Mouse (Mus musculus) urinary bladder, postnatal 25 days (tissue): ENCODE data around the gene Rps25.
"Not testable (repeated sequence)": the region's sequence is repeated elsewhere in the genome, so short reads cannot be mapped to it uniquely, and the experiment has no call there.

Experiments used
- DNase-seq: peaks from one replicate; pipeline ENCODE4 v3.0.0; 2022; ENCODE audit warnings: low spot score

The Rps25 gene

DNA sequence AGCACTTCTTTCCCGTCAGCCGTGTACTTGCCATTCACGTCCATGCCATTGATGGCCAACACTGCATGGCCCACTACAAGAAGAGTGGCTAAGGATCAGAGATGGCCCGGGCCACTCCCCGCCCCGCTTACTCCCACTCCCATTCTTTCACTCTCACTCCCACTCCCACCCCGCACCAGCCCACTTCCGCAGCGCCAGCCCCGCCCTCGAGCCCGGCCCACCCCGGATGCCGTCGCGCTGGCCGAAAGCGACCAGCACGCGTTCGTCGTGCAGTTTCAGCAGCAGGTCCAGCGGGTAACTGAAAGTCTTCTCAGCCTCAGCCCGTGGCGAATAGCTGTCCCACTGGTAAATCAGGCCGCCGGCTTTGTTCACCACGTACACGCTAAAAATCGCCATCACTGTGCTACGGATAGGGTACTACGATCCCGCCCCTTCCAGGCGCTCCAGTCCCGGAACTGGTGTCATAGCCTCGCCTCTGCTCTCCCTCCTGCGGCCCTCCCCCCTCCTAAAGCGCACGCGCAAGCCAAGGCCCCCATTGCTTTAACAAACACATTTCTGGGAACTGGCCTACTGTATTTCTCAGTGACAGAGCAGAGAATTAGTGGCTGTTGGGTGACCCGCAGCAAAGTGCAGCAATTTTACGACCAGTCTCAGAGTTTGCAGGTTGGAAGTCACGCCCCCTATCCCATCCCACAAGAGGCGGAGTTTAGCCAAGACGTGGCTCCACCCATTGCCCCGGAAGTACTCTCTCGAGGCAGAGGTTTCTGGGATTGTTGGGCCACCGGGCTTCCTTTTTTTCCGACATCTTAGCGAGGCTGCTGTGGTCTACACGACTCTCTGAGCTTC is at the start of gene Rps25, which contains the start of gene Trappc4:
TSS of gene Rps25 (plus strand) at position 234 of the 846 bp plus-strand sequence.
TSS of gene Trappc4 (minus strand) at position 695 of the 846 bp plus-strand sequence.
- peak; percentile 90 for DNase-seq

DNA sequence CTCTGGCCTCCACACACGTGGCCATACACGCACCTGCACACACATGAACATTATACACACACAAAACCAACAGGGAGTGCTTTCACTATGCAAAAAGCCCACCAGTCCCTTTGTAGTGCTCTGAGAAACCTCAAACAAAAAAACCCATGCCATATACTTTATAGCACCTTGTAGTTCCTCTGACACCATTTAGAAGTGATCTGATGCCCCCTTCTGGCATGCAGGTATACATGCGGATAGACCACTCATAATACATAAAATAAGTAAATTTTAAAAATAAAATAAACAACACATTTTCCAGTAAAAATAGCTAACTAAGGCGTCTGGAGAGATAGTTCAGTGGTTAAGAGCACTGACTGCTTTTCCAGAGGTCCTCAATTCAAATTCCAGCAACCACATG is 49.7 kb upstream of the Rps25 start:
- DNase-seq: no peak

DNA sequence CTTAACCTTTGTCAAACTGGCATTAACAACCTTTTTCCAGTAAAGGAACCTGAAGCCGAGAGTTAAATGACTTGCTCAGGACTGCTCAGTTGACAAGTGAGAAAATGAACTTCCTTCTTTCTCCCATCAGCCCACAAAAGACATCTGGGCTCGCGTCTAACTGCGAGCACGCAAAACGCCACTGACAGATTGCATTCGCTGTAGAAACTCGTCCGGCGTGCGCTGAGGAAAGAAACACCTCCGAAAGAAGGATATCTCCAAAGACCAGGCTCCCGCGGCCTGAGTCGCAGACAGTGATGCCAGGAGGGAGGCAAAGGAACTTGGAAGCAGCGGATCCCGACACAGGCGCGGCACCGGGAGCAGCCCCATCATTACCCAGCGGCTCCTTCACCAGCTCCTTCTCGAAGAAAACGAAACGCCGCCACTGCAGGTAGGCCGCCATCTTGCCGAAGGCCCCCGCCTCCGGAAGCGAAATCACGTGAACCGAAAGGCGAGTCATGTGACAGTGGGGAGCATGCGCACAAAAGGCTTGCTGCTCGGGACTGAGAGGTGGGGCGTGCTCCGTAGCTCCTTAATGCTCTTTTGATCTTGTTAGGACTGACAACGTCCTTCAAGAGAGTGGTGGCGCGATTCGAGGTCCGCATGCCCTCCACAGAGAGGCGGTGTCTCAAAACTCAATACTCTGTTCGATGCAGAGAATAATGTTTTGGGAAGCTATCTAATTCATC is 45.6 kb upstream of the Rps25 start, which contains the start of gene Vps11:
TSS of gene Vps11 (minus strand) at position 481 of the 728 bp plus-strand sequence.
- DNase-seq: peak; percentile 92

DNA sequence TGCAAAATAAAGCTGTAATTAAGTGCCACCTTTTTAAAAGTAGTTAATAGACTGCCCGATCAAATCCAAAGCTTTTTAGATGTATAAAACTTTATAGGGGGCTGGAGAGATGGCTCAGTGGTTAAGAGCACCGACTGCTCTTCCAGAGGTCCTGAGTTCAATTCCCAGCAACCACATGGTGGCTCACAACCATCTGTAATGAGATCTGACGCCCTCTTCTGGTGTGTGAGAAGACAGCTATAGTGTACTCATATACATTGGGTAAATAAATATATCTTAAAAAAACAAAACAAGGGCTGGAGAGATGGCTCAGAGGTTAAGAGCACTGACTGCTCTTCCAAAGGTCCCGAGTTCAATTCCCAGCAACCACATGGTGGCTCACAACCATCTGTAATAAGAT is 45.0 kb upstream of the Rps25 start:
- DNase-seq: not testable (repeated sequence)

DNA sequence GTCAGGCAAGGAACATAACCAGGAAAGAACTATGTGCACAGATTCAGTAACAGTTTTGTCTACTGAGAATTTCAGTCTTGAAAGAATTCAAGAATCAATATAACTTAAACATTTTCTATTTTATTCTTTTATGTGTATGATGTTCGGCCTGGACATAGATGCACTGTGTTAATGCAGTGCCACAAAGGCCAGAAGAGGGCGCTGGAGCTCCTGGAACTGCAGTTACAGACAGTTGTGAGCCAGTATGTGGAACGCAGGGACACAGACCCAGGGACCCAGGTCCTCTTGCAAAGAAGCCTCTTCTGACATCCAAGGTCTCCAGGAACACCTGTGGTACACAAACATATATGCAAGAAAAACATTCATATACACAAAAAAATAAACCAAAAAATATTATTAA is 42.5 kb upstream of the Rps25 start:
- DNase-seq: no peak

DNA sequence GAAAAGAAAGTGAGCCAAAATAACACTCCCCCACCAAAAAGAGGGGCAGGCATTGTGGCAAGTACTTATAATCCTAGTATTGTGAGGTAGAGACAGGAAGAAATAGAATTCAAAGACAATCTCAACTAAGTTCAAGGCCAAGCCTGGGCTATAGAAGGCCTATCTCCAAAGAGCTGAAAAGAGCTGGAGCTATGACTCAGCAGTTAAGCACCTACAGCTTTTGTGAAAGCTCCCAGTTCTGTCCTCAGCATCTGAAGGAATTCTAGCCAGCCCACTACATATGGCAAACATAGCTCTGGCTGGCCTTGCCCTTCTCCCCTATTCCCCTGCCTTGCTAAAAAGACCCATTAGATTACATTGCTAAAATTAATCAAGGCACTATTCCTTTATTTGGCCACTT is 33.6 kb upstream of the Rps25 start:
- DNase-seq: no peak

DNA sequence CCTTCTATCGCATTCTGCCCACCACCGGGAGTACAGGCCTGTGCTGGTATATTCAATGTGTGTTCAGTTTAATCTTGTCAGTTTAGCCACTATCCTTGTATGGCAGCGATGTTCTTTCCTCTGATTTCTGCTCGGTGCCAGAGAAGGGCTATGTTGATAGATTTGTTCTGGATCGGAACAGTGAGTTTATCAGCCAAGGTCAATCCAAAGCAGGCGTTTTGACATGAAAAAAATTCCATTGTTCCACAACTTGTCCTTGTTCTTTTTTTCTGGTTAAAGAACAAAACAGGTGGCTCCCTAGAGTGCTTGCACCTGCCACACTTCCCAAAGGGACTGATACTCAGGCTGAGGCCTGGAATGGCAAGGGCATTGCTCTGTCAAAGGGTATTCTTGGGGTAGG is 30.8 kb upstream of the Rps25 start:
- no peak for DNase-seq

DNA sequence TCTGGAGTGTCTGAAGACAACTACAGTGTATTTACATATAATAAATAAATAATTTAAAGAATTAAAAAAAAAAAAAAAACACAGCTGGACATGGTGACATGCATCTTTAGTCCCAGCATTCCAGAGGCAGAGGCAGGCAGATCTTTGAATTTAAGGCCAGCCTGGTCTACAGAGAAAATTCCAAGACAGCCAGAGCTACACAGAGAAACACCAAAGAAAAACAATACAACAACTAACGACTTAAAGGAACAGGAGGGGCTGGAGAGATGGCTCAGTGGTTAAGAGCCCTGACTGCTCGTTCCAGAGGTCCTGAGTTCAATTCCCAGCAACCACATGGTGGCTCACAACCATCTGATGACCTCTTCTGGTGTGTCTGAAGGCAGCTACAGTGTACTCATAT is 29.6 kb upstream of the Rps25 start:
- DNase-seq: not testable (repeated sequence)

DNA sequence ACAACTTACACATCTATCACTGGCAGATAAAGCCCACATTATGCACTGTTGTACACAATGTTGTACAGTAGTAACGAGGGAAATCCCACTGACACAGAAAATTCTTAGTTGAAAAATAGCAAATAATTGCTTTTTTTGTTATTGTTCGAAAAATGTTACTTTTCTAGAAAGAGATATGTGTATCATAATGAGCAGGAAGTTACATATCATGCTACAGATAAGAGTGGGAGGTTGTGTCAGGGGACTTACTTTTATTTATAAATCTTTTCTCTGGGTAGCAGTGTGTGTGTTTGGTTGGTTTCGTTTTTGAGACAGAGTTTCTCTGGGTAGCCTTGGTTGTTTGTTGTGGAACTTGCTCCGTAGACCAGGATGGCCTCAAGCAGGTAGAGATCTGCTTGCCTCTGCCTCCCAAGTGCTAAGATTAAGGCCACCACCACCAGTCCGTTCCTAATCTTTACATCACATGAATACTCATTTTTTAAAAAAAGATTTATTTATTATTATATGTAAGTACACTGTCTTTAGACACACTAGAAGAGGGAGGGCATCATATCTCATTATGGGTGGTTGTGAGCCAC is 28.7 kb upstream of the Rps25 start:
- no peak for DNase-seq

DNA sequence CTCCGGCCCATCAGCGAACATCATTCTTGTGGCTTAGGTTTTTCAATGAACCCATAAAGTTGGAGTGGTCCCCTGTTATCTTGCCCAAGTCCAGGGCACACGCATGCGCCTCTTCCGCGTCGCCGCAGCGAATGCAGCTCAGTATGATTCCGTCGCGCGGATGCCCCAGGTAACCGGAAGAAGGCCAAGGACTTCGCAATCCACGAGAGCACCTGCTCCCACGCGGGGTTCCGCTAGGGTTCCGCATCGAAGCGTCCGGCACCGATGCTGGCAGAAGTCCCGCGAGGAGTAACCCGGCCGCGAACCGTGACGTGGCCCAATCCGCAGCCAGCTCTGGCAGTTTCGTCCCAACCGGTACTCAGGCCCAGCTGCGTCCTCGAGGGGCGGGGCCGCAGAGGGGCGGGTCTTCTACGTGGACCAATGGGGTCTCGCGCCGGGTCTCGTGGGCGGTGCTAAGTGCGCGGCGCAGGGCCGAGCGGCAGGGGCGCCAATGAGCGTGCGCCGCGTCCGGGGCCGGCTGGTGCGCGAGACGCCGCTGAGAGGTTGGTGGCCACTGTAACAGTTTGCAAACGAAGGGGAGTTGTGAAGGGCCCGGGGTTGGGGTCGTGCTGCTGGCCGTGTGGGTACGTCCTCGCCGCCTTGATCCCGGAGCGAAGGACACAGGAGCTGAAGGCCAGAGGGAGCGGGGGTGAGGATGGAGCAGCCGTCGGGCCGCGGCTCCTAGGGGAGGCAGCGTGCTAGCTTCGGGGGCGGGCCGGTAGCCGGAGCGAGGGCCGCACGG is 27.7 kb upstream of the Rps25 start, which contains the start of gene Hyou1:
TSS of gene Hyou1 (plus strand) at position 437 of the 781 bp plus-strand sequence.
- peak; percentile 99 for DNase-seq

DNA sequence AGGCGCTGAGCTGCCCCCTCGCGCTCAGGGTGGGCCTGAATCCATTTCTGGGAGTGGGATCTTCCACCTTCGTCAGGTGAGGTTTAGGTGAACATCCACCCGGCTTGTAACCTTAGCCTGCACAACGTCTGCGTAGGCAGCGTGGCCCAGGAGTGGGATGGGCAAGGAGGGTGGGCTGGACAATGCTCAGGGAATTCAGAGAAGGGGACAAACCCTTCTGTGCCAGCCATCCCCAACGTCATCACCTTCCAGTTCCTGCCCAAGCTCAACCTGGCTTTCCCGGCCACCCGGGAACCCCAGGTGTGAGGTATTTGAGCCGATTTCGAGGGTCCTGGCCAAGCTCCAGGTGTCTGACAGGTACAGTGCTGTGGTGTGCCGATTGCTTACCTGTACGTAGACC is 27.1 kb upstream of the Rps25 start:
- no peak for DNase-seq

DNA sequence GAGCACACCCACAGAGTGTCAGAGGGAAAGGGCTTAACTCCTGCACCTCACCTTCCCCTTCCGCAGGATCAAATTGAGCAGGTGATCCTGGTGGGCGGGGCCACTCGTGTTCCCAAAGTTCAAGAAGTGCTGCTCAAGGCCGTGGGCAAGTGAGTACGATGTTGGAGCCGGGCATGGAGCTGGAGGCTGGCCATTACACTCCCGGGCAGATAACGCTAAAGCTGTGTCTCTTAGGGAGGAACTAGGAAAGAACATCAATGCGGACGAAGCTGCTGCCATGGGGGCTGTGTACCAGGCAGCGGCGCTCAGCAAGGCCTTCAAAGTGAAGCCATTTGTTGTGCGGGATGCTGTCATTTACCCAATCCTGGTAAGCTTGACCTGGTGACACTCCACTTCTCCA is 22.3 kb upstream of the Rps25 start:
- no peak for DNase-seq

DNA sequence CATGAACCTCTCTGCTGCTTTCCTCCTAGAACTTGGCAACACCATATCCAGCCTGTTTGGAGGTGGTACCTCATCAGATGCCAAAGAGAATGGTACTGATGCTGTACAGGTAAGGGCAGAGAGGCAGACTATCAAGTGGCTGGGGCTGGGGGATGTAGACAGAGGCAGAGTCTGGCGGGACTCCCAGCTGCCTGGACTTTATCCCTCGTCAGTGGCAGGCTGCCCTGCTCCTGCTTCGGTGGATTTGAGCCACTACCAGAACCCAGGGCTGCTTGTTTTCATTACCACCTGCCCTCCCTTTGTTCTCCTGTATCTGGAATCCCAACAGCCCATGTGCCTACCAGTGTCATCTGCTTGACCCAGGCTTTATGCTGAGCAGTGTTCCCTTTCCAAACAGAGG is 19.7 kb upstream of the Rps25 start:
- no peak for DNase-seq

DNA sequence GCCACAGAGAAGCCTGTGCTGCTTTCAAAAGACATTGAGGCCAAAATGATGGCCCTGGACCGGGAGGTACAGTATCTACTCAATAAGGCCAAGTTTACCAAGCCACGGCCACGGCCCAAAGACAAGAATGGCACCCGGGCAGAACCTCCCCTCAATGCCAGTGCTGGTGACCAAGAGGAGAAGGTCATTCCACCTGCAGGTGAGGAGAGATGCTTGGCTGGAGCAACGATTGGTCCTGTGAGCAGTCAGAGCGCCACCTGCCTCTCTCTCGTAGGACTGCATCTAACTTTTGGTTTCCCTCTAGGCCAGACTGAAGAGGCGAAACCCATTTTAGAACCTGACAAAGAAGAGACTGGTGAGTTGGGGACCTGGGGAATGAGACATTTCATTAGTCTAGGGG is 17.7 kb upstream of the Rps25 start:
- peak; percentile 34 for DNase-seq

DNA sequence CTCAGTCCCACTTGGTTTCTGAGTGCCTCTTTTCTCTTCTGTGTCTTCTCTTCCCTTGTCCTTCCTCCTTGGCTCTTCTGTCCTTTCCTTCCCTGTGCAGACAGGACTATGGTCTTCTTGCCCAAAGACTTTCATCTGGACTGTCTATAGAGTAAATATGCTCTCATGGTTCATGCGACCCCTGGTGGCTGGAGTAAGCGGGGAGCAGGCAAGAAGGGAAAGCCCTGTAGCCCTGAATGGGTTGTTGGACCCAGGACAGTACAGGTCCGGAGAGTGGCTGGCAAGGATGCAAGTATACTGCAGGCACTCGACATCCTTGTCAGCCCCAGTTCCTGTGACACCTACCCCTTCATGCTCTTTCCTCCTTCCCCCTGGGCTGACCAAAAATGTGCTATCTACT is 15.5 kb upstream of the Rps25 start:
- DNase-seq: peak; percentile 75

DNA sequence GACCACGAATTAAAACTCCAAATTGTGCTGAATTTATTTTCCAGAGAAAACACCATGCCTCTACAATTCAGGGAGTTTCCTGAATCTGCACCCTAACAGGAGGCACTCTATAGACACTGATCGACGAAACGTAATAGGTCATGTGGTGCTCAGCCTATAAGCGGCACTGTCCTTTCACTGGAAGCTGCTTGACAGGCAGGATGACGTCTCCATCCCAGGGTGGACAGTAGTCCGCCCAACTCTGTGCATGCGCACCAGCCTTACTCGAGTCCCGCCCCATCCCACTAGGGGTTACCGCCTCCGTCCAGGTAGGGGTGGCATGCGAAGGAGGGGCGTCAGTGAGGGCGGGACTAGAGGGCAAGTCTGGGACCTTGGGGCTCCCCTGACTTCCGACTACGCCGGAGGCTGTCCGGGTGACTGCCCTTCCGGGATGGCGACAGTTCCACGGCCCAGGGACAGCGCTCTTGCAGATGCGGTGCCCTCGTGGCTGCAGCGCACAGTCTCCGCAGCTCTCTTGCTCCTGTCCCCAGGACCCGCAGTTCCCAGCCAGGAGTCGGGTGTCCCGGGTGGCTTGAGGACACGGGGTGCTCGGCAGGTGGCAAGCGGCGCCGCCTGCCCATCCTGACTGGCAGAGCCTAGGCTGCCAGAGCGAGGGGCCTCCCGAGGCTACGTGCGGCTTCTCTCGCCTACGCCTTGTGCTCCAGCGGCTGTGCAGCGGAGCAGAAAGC is 10.1 kb upstream of the Rps25 start, which contains the start of gene Slc37a4:
TSS of gene Slc37a4 (plus strand) at position 169 of the 728 bp plus-strand sequence.
- peak; percentile 86 for DNase-seq

DNA sequence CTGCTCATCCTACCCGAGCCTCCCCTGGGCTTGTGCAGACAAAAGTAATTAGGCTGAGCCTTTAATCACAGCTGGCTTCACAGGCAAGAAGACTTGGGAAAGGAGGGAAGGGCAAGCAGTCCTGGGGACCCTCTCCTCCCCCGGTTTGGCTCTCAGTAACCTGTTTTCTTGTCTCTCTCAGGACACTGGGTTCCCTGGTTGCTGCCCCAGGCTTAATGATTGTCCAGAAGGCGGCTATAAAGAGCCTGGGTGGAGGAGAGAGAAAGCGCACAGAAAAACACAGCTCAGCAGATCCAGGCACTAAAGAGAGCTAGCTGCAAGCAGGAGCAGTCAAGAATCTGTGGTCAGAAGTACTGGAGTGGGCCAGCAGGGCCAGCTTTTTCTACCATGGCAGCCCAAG is 8.9 kb upstream of the Rps25 start:
- no peak for DNase-seq

DNA sequence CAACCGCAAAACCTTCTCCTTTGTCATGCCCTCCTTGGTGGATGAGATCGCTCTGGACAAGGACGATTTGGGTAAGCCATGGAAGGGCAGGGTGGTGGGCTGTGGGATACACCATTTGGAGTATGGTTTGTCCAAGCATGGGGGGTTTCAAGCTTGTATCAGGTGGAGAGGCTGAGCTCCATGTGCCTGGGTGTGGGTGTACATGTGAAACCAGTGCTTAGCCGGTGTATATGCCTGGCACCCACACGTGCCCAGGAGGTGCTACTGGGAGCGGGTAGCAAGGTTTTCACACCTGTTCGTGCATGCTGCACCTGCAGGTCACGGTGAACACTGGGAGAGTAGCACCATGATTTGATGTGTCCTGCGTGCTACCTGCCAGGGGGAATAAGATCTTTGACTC is 8.4 kb upstream of the Rps25 start:
- DNase-seq: no peak

DNA sequence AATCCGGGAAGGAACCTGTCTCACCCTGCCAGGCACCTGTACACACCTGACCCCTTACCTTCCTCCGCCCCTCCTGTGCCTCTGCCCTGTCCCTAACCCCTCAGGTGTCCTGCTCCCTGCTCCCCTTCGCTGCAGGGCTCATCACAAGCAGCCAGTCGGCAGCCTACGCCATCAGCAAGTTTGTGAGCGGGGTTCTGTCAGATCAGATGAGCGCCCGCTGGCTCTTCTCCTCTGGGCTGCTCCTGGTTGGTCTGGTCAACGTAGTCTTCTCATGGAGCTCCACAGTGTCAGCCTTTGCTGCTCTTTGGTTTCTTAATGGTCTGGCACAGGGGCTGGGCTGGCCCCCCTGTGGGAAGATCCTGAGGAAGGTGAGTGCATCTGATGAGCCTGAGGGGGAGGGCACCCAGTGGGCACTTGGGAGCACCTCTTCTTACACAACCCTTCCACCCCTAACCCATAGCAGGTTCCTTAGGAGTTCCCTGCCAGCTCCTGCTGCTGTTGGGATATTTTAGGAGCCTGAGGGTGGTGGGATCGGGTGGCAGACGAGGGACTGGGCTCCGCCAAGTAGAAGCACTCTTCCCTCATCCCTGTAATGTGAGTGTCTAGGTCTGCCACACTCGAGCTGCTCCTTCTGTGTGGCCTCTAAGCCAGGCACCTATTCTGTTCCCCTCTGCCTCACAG is 7.7 kb upstream of the Rps25 start:
- DNase-seq: no peak

DNA sequence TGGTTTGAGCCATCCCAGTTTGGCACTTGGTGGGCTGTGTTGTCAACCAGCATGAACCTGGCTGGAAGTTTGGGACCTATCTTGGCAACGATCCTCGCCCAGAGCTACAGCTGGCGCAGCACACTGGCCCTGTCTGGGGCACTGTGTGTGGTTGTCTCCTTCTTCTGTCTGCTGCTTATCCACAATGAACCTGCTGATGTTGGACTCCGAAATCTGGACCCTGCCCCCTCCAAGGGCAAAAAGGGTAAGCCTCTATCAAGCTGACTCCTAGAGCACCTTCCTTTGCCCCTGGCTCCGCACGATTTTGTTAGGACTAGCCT is 7.2 kb upstream of the Rps25 start:
- no peak for DNase-seq

DNA sequence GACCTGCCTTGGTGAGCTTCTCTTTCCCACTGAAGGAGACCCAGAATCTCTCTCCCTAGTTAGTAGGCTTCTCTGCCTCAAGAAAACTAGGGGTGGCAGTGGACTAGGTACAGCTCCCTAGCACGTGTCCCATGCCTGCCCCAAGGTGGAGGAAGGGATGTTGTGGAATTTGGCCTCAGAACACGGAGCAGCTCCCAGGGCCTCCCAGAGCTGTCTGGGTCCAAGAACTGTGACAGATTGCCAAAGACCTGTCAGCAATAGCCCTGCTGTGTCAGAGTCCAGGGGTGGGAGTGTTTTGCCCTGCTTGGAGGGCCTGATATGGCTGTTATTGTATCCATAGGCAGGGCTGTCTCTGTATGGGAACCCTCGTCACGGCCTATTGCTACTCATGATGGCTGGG is 5.9 kb upstream of the Rps25 start:
- DNase-seq: no peak
